Mouse (Mus musculus) liver, embryonic 14.5 days (tissue): Measurements from ENCODE around the gene Cadm2. TPM values are rescaled to one million over a fixed set of nuclear protein-coding genes. Genes with fewer than 3 reads are reported as not detected.

Experiments
- ATAC-seq: fragments of 200-750 bp; cut with Nextera tagmentation; 2 replicates; pipeline ENCODE4 v1.8.0; 2017; ENCODE audit warnings: moderate number of reproducible peaks, mild to moderate bottlenecking, moderate library complexity; ENCODE audit not compliant: insufficient read depth
- DNase-seq, 3 experiments: peaks; one replicate each; pipeline ENCODE4 v3.0.0-alpha.2; 2012 to 2013; ENCODE audit warnings: low read depth in 3 of 3, low spot score in 3 of 3
- H3K27ac ChIP-seq: fragments of 300-500 bp; sonication (generic); 2 replicates; pipeline ENCODE4 v1.5.1; 2014; ENCODE audit warnings: moderate library complexity, mild to moderate bottlenecking, control low read depth, inconsistent platforms
- H3K27me3 ChIP-seq: fragments of 300-500 bp; sonication (generic); 2 replicates; pipeline ENCODE4 v1.6.1; 2014; ENCODE audit warnings: mild to moderate bottlenecking, low read length, moderate library complexity; ENCODE audit not compliant: control insufficient read depth, insufficient read depth
- H3K36me3 ChIP-seq: fragments of 300-500 bp; sonication (generic); replicated peaks from 2 replicates; pipeline ENCODE4 v1.6.1; 2014; ENCODE audit warnings: low read depth; ENCODE audit not compliant: control insufficient read depth, insufficient read depth
- H3K4me1 ChIP-seq, 2 experiments: fragments of 200-500 bp in 1 of 2; fragments of 300-500 bp in 1 of 2; sonication (generic) in 1 of 2; replicated peaks; 2 replicates each; pipeline ENCODE4 v1.6.1; 2012 to 2014; ENCODE audit warnings: antibody characterized with exemption in 1 of 2, inconsistent platforms in 1 of 2, low read length in 1 of 2; ENCODE audit not compliant: control insufficient read depth in 2 of 2, insufficient read depth in 2 of 2
- H3K4me2 ChIP-seq: fragments of 300-500 bp; sonication (generic); 2 replicates; pipeline ENCODE4 v1.6.1; 2014; ENCODE audit warnings: low read depth, mild to moderate bottlenecking, control low read depth, moderate library complexity
- H3K4me3 ChIP-seq, 2 experiments: fragments of 200-500 bp in 1 of 2; fragments of 300-500 bp in 1 of 2; sonication (generic) in 1 of 2; 2 replicates each; pipeline ENCODE4 v1.5.1; 2012 to 2014; ENCODE audit warnings: low read depth in 2 of 2, low read length in 2 of 2, mild to moderate bottlenecking in 2 of 2, control low read depth in 1 of 2, inconsistent platforms in 1 of 2, moderate library complexity in 1 of 2; ENCODE audit not compliant: insufficient read depth in 1 of 2
- H3K9ac ChIP-seq: fragments of 300-500 bp; sonication (generic); replicated peaks from 2 replicates; pipeline ENCODE4 v1.6.1; 2014; ENCODE audit warnings: mild to moderate bottlenecking, control low read depth, moderate library complexity
- H3K9me3 ChIP-seq: fragments of 300-500 bp; sonication (generic); 2 replicates; pipeline ENCODE4 v1.6.1; 2016; ENCODE audit warnings: low read length, mixed read lengths; ENCODE audit not compliant: control insufficient read depth
- CTCF ChIP-seq: IDR thresholded peaks from 2 replicates; pipeline ENCODE4 v1.5.1; 2016; ENCODE audit warnings: antibody characterized with exemption, low read depth, control low read depth
- EP300 ChIP-seq: IDR thresholded peaks from 2 replicates; pipeline ENCODE4 v1.6.1; 2016; ENCODE audit warnings: antibody characterized with exemption, low read depth
- WGBS: fragments of 180-500 bp; shearing (Covaris S2); extraction: QIAGEN DNeasy Blood & Tissue Kit; methylation state at CpG from one replicate; pipeline ENCODE4 v1.1.7; 2014; ENCODE audit not compliant: insufficient replicate concordance; 5-methylcytosine and 5-hydroxymethylcytosine counted together
- polyA plus RNA-seq, 2 experiments: library from polyadenylated mRNA; depleted of rRNA in 1 of 2; stranded (reverse) in 1 of 2; unstranded in 1 of 2; fragments of >200 nt; fragmentation: Nextera tagmentation in 1 of 2; extraction: Ambion mirVana in 1 of 2; gene quantifications; 2 replicates each; pipeline versions ENCODE4 v1.2.1 to v1.2.3; 2012 to 2014

The Cadm2 gene
- polyA plus RNA-seq, 2 experiments: 0.06 TPM; not detected in 1

DNA sequence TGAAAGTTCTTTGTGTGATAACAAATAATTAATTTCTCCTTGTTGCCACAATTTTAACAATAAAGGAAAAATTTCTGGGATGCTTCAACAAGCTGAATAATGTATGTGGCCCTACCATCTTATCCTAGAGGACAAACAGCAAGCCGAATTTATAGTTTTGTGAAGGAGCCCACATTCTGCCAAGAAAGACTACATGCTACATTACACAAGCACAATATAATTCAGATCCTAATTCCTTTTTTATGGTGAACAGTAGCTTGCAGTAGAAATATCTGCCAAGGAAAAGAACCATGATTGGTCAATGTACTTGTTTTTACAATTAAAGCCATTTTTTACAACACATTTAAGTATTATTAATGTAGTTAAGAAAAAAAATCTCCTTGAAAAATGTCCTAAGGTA lies 600.9 kb downstream of the Cadm2 start:
- no peaks in the 10 kb centered on the region for H3K9me3 ChIP-seq
- H3K4me2 ChIP-seq: no peak overlapping the region
- H3K4me1 ChIP-seq: no peaks in the 10 kb centered on the region
- no peak overlapping the region for H3K4me3 ChIP-seq
- DNase-seq (no peak), ATAC-seq (no peak)
- no peak overlapping the region for H3K27ac ChIP-seq
- no peak overlapping the region for H3K9ac ChIP-seq
- no peaks in the 10 kb centered on the region for H3K36me3 ChIP-seq
- H3K27me3 ChIP-seq: no peaks in the 10 kb centered on the region
- TF ChIP-seq EP300 (no peak), CTCF (no peak)
- WGBS: 54% methylated on average over 1 of the region's 1 CpGs

DNA sequence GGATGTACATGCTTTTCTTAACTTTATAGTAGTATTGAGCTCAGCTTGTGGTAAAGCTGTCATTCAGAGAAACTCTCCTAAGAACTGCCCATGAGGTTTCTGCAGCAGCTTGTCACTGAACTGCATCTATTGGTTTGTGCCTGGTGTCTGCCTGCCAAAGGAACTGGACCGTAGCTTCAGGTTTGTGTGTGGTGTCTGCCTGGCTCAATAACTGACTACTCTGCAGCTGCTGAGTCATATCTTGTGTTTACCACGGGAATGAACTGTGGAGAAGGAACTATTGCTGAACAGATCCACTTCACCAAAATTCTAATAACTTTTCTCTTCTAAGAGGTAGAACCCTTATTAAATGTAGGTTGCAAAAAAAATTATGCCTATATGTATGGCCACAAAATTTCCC lies 603.0 kb downstream of the Cadm2 start:
- Histone ChIP-seq H3K4me3 (no peak overlapping the region), H3K27me3 (no peaks in the 10 kb centered on the region), H3K27ac (no peak overlapping the region), H3K9ac (no peak overlapping the region), H3K4me1 (no peaks in the 10 kb centered on the region), H3K9me3 (no peaks in the 10 kb centered on the region), H3K36me3 (no peaks in the 10 kb centered on the region), H3K4me2 (no peak overlapping the region)
- DNase-seq (no peak), ATAC-seq (no peak)
- WGBS: 31% methylated on average over 2 of the region's 2 CpGs
- TF ChIP-seq EP300 (no peak), CTCF (no peak)

DNA sequence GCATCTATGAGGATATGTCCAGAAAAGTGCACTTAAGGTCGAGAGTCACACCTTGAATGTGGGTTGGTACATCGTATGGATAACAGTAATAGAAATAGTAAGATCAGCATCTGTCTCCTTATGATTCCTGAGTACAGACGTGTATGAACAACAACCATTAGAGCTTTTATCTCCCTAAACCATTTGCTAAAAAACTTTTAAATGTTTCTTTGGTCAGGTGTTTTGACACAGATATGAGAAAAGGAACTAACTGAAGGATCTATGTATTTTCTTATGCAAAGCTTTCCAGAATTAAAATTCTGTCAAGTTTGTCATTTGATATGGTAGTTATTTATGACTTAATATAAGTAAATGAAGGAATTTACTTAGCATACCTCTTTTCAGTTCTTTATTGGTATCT lies 617.5 kb downstream of the Cadm2 start:
- H3K36me3 ChIP-seq: no peaks in the 10 kb centered on the region
- ATAC-seq (no peak), DNase-seq (no peak)
- H3K9me3 ChIP-seq: no peaks in the 10 kb centered on the region
- no peaks in the 10 kb centered on the region for H3K4me1 ChIP-seq
- no peak overlapping the region for H3K4me2 ChIP-seq
- WGBS: 39% methylated on average over 3 of the region's 3 CpGs
- no peak overlapping the region for H3K27ac ChIP-seq
- no peak for TF ChIP-seq CTCF
- TF ChIP-seq EP300: no peak
- H3K9ac ChIP-seq: no peak overlapping the region
- H3K4me3 ChIP-seq: no peak overlapping the region
- no peaks in the 10 kb centered on the region for H3K27me3 ChIP-seq

DNA sequence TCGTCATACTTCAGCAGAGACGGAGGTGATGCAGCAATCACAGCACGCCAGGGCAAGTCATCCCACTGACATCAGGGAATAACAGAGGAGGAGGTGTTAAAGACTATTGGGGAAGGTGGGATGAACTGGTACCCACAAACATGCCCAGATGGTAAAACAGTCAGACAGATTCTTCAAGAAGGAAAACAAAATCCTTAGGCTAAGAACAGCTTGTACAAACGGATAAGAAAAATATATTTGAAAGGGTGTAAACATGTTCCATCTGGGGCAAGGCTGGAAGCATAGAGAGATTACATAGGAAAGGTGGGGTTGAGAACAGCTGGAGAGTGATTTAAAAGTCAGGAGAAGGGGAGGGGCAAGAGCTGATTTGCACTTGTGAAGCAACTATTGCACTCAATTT lies 619.0 kb downstream of the Cadm2 start:
- Histone ChIP-seq H3K4me3 (no peak overlapping the region), H3K9me3 (no peaks in the 10 kb centered on the region), H3K9ac (no peak overlapping the region), H3K36me3 (no peaks in the 10 kb centered on the region), H3K4me2 (no peak overlapping the region), H3K27me3 (no peaks in the 10 kb centered on the region), H3K27ac (no peak overlapping the region), H3K4me1 (no peaks in the 10 kb centered on the region)
- DNase-seq: no peak
- TF ChIP-seq EP300: no peak
- no peak for TF ChIP-seq CTCF
- ATAC-seq: no peak
- WGBS: 57% methylated on average over 4 of the region's 4 CpGs

DNA sequence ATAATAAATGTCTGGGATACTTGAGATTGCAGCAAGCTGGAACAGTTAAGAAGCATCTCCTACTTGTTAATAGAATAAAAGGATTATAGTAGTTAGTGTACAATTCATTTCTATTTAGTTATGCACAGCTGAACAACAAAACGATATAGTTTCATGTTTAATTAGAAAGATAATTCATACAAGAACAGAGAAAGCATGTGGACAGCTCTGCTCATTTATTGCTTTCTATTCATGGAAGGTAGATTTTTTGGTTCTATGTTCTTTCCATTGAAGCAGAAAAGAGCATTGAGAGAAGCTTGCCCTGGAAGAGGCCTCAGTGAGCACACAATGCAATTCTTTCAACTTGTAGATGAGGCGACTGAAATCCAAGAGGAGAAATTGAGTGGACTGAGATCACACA lies 623.2 kb downstream of the Cadm2 start:
- WGBS: 64% methylated on average over 2 of the region's 2 CpGs
- no peak overlapping the region for H3K4me3 ChIP-seq
- no peaks in the 10 kb centered on the region for H3K27me3 ChIP-seq

More for the DNA sequence above, 623.2 kb downstream of the Cadm2 start:
- H3K9me3 ChIP-seq: no peaks in the 10 kb centered on the region
- no peak for ATAC-seq
- H3K36me3 ChIP-seq: no peaks in the 10 kb centered on the region
- H3K9ac ChIP-seq: no peak overlapping the region
- no peaks in the 10 kb centered on the region for H3K4me1 ChIP-seq
- TF ChIP-seq CTCF (no peak), EP300 (no peak)
- H3K27ac ChIP-seq: no peak overlapping the region
- DNase-seq: no peak
- H3K4me2 ChIP-seq: no peak overlapping the region
